Mouse (Mus musculus) liver, embryonic 11.5 days (tissue): ENCODE measurements around the gene Atr. TPM values are rescaled to one million over a fixed set of nuclear protein-coding genes. Genes with fewer than 3 reads are reported as not detected.

Experiments
- ATAC-seq: fragments of 200-750 bp; cut with Nextera tagmentation; replicated peaks from 2 replicates; pipeline ENCODE4 v1.8.0; 2017; ENCODE audit warnings: moderate number of reproducible peaks, mild to moderate bottlenecking, moderate TSS enrichment, moderate library complexity; ENCODE audit not compliant: low FRiP score
- DNase-seq: peaks from one replicate; pipeline ENCODE4 v3.0.0-alpha.2; 2017; ENCODE audit warnings: low spot score
- H3K27ac ChIP-seq: fragments of 300-500 bp; sonication (generic); 2 replicates; pipeline ENCODE4 v1.5.1; 2014; ENCODE audit warnings: mild to moderate bottlenecking, low read depth, low read length, control low read depth
- H3K27me3 ChIP-seq: fragments of 300-500 bp; sonication (generic); replicated peaks from 2 replicates; pipeline ENCODE4 v1.6.1; 2014; ENCODE audit warnings: low read length, mixed read lengths; ENCODE audit not compliant: control insufficient read depth, insufficient read depth
- H3K36me3 ChIP-seq: fragments of 300-500 bp; sonication (generic); 2 replicates; pipeline ENCODE4 v1.6.1; 2014; ENCODE audit warnings: mild to moderate bottlenecking, low read length, moderate library complexity, mixed read lengths; ENCODE audit not compliant: control insufficient read depth, insufficient read depth
- H3K4me1 ChIP-seq: fragments of 300-500 bp; sonication (generic); replicated peaks from 2 replicates; pipeline ENCODE4 v1.6.1; 2014; ENCODE audit warnings: low read length, mixed read lengths; ENCODE audit not compliant: control insufficient read depth, insufficient read depth
- H3K4me2 ChIP-seq: fragments of 300-500 bp; sonication (generic); 2 replicates; pipeline ENCODE4 v1.6.1; 2014; ENCODE audit warnings: mild to moderate bottlenecking, control low read depth, moderate library complexity
- H3K4me3 ChIP-seq: fragments of 300-500 bp; sonication (generic); 2 replicates; pipeline ENCODE4 v1.5.1; 2014; ENCODE audit warnings: low read depth, low read length, control low read depth
- H3K9ac ChIP-seq: fragments of 300-500 bp; sonication (generic); 2 replicates; pipeline ENCODE4 v1.6.1; 2014; ENCODE audit warnings: low read depth, low read length, control low read depth
- H3K9me3 ChIP-seq: fragments of 300-500 bp; sonication (generic); 2 replicates; pipeline ENCODE4 v1.6.1; 2016; ENCODE audit warnings: low read length, inconsistent platforms, mixed read lengths; ENCODE audit not compliant: control insufficient read depth
- WGBS: fragments of 180-500 bp; shearing (Covaris S2); extraction: QIAGEN DNeasy Blood & Tissue Kit; methylation state at CpG from one replicate; pipeline ENCODE4 v1.1.7; 2014; 5-methylcytosine and 5-hydroxymethylcytosine counted together
- polyA plus RNA-seq: library from polyadenylated mRNA; unstranded; fragments of >200 nt; fragmentation: Nextera tagmentation; extraction: Ambion mirVana; gene quantifications from 2 replicates; pipeline ENCODE4 v1.2.1, GENCODE M21; 2014

Gene Atr
- polyA plus RNA-seq: 18.3 and 19.9 TPM in 2 replicates

DNA sequence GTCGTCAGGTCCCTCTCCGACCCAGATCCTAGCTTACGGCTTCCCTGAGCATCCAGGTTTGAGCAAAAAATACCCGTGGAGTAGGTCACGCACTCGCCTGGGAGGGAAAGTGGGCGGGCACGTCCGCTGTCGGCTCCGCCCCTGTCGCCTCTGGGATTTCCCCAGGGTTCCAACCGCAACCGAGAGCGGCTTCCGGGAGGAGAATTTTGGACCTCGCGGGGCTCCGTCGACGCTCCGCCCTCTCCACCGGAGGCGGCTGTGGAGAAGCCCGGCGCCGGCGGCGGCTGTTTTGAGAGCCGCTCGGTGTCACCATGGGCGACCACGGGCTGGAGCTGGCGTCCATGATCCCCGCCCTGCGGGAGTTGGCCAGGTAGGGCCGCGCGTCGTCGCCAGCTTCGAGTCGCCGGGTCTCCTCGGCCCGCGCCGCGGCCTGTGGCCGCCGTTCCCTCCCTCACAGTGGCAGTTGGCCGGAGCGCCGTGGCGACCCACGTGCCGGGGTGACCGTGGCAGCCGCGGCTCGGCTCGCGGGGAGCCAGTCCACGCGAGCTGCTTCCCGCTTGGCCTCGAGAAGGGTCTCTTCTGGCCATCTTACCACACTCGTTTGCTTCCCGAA lies at the start of gene Atr:
Atr (plus strand) TSS at position 184 of the 613 bp plus-strand sequence.
- Histone ChIP-seq H3K27me3 (no peaks in the 10 kb centered on the region), H3K9me3 (no peaks in the 10 kb centered on the region), H3K9ac (peak within 1 kb of the TSS; percentile 88), H3K4me3 (peak within 1 kb of the TSS; percentile 94), H3K36me3 (no peaks in the 10 kb centered on the region), H3K27ac (peak within 1 kb of the TSS; percentile 68), H3K4me1 (no peaks in the 10 kb centered on the region; the same call in 1 of the 2 replicates), H3K4me2 (peak within 1 kb of the TSS; percentile 91)
- ATAC-seq (peak; percentile 87), DNase-seq (peak; percentile 90)
- under 1% methylated on average over 69 of the region's 69 CpGs for WGBS

DNA sequence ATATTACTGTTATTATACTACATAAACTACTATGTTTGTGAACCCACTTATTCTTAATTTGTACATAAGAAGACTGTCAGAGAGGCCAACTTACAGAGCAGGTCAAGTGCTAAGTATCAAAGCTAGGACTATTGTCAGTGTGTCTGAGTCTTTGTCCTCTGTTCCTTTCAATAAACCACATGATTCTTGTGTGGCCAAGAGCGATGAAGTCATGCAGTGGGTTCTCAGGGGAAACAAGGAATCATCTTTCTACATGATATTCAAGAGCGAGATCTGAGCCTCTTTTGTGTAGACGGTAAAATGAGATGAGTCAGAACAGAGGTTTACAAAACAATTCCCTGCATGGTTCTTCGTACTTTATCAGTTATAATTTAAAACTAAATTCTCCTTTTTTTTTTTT lies 47.8 kb upstream of the Atr start:
- no peaks in the 10 kb centered on the region for H3K9me3 ChIP-seq
- no peaks in the 10 kb centered on the region; the same call in 1 of the 2 replicates for H3K4me1 ChIP-seq
- H3K27ac ChIP-seq: no peak overlapping the region
- H3K36me3 ChIP-seq: no peaks in the 10 kb centered on the region
- no peak overlapping the region for H3K4me3 ChIP-seq
- H3K27me3 ChIP-seq: no peaks in the 10 kb centered on the region
- no peak for DNase-seq
- ATAC-seq: no peak
- WGBS: 82% methylated on average over 4 of the region's 4 CpGs
- H3K9ac ChIP-seq: no peak overlapping the region
- no peak overlapping the region for H3K4me2 ChIP-seq

DNA sequence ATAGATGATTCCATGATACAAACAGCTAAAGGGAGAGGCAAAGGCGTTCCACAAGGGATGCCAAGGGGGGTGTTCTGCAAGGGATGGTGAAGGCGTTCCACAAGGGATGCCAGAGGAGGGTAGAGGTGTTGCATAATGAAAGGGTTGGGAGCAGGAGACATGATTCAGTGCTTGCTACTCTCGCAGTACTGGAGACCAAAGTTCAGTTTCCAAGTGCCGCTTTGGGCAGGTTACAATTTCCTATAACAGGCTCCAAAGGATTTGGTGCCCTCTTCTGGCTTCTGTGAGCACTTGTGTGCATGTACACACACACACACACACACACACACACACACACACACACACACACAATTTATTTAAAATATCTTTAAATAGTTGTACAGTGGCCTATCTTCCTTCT lies 45.6 kb upstream of the Atr start:
- 96% methylated on average over 4 of the region's 4 CpGs for WGBS
- DNase-seq (no peak), ATAC-seq (no peak)
- H3K36me3 ChIP-seq: no peaks in the 10 kb centered on the region
- H3K9me3 ChIP-seq: no peaks in the 10 kb centered on the region
- no peaks in the 10 kb centered on the region for H3K27me3 ChIP-seq
- no peak overlapping the region for H3K27ac ChIP-seq
- H3K4me1 ChIP-seq: no peaks in the 10 kb centered on the region
- no peak overlapping the region for H3K9ac ChIP-seq
- no peak overlapping the region for H3K4me2 ChIP-seq
- no peak overlapping the region for H3K4me3 ChIP-seq

DNA sequence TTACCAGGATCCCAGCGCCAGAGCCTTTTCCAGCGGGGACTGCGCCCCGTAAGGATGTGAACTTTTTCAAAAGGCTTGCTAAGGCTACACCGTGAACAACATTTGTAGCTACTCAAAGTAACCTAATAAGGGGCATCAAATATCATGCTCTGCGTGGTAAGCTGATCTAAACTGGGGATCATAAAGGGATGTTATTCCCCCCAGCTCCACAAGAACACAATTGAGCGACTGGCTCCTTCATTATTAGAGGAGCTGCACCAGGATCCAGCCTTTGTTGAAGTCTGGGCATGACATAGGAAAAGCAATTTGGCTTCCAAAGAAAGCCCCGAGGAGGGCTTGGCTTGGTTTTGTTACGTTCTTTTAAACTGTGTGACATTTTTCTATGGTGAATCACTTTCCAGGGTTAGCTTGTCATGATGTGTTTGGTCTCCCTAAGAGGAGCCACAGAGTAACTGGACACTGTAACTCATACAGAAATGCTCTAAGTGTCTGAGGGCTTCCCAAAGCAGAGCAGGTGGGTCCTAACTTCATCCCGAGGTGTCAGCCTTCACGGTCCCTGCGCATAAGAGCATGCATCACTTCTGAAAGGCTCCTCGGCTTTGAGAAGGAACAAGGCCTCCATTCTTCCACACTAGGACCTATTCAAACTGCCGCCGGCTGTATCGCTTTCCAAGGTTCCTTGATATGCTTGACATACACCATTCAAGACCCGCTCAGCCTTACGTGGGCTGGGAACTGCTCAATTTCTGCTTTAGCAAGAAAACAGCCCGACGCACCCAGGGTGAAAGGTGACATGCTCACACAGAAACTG lies 43.5 kb upstream of the Atr start:
- no peak for ATAC-seq
- Histone ChIP-seq H3K36me3 (no peaks in the 10 kb centered on the region), H3K4me2 (no peak overlapping the region), H3K4me1 (no peaks in the 10 kb centered on the region), H3K4me3 (no peak overlapping the region), H3K9ac (no peak overlapping the region), H3K9me3 (no peaks in the 10 kb centered on the region), H3K27me3 (no peaks in the 10 kb centered on the region), H3K27ac (no peak overlapping the region)
- no peak for DNase-seq
- WGBS: 87% methylated on average over 20 of the region's 20 CpGs

DNA sequence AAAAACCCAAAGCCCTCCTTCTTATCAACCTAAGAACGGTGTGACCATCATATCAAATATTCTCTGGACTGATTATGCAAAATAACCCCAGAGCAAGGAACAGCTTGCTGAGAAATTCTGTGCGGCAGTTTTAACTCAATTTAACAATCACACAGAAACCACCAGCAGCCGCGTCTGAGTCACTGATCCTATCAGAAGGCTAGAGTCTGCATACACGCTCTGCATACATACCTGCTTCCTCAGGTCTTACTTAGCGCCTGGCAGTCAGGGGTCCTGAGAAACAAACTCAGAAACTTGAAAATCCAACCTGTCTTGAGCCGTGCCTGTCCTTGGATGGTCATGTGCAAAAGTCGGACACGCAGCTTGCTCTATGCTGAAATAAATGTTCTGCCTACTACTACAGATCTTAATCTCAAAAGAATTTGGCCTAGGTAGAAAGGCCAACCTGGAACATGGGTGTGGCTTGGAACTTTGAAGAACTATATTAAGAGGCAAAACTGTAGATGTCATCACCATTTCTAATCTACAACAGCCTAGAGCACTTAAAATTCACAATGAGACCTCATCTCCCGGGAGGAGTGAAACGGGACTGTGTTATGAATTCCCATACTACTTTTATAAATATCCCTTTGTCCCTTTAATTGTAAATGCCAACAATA lies 42.3 kb upstream of the Atr start:
- no peak overlapping the region for H3K4me2 ChIP-seq
- no peaks in the 10 kb centered on the region for H3K9me3 ChIP-seq
- no peaks in the 10 kb centered on the region for H3K4me1 ChIP-seq
- H3K27ac ChIP-seq: no peak overlapping the region
- no peaks in the 10 kb centered on the region for H3K36me3 ChIP-seq
- no peak overlapping the region for H3K4me3 ChIP-seq
- H3K9ac ChIP-seq: no peak overlapping the region
- H3K27me3 ChIP-seq: no peaks in the 10 kb centered on the region
- 78% methylated on average over 11 of the region's 11 CpGs for WGBS
- no peak for DNase-seq
- ATAC-seq: no peak

DNA sequence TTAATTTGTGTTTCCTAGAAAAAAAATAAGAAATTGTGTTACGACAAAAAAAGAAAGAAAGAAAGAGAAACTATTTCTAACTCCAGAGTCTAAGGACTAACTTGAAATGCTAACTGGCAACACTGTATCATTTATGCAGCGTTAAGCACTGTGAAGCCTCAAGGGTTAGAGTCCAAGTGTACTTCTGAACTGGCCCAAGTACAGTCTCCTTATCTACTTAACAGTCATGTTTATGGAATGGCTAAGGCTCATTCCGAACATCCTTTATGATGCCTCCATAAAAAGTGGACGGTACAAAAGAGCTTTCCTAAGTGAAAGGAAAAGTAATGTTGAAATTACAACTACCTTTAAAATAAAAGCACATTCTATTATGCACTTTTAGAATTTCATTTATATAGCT lies 41.7 kb upstream of the Atr start:
- Histone ChIP-seq H3K4me1 (no peaks in the 10 kb centered on the region), H3K27ac (no peak overlapping the region), H3K36me3 (no peaks in the 10 kb centered on the region), H3K4me2 (no peak overlapping the region), H3K27me3 (no peaks in the 10 kb centered on the region), H3K9me3 (no peaks in the 10 kb centered on the region), H3K4me3 (no peak overlapping the region), H3K9ac (no peak overlapping the region)
- no peak for ATAC-seq
- WGBS: 85% methylated on average over 4 of the region's 4 CpGs
- DNase-seq: no peak

DNA sequence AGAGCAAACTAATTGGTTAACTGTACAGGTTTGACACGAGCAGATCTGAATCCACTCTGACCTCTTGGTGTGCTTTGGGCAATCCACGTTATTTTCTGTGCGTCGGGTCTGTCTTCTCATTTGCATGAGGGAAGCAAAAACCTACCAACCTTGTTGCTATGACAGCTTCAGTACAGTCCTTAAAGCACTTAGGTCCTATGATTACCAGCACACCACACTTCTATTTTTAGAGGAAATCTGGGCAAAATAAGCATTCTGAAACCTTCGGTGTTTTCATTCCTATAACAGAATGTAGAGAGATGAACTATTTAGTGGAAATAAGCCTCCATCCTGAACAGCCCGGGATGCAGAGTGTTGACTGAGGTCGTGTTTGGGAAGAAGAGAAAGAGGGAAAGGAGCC lies 34.9 kb upstream of the Atr start:
- Histone ChIP-seq H3K36me3 (no peaks in the 10 kb centered on the region), H3K9ac (no peak overlapping the region), H3K27me3 (no peaks in the 10 kb centered on the region), H3K4me2 (no peak overlapping the region), H3K9me3 (no peaks in the 10 kb centered on the region), H3K4me3 (no peak overlapping the region), H3K27ac (no peak overlapping the region), H3K4me1 (no peaks in the 10 kb centered on the region)
- no peak for DNase-seq
- no peak for ATAC-seq
- WGBS: 76% methylated on average over 7 of the region's 7 CpGs

DNA sequence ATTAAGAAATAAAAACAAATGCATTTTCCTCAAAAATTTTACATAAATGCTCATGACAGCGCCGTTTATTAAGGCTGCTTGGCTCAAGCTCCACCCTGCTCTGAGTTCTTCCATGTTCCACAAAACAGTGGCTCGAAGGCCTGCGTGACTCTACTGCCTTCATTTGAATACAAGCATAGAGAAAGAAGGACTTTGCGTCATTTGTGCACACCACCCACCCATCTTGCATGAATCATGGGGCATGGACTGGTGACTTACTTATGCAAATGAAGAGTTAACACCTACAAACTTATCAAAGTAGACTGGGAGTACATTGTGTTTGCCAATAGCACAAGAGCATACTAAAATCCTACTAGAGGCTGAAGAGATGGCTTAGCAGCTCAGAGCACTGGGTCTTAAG lies 29.8 kb upstream of the Atr start:
- DNase-seq (no peak), ATAC-seq (no peak)
- no peaks in the 10 kb centered on the region for H3K4me1 ChIP-seq
- 91% methylated on average over 5 of the region's 5 CpGs for WGBS
- no peaks in the 10 kb centered on the region for H3K36me3 ChIP-seq
- no peaks in the 10 kb centered on the region for H3K9me3 ChIP-seq
- no peak overlapping the region for H3K9ac ChIP-seq
- H3K27ac ChIP-seq: no peak overlapping the region
- no peak overlapping the region for H3K4me3 ChIP-seq
- H3K27me3 ChIP-seq: no peaks in the 10 kb centered on the region
- H3K4me2 ChIP-seq: no peak overlapping the region
